Mouse (Mus musculus): ENCODE data around the gene Atf6b. TPM values are rescaled to one million over a fixed set of nuclear protein-coding genes. Genes with fewer than 3 reads are reported as not detected.

Atf6b gene
- total and polyA plus RNA-seq, 3 experiments = 15.3 to 25.3 (median 18.4) TPM

GRCm38 (mm10) chr17:34623161-34623560, 23.8 kb upstream of the Atf6b start:
- WGBS = 78% methylated on average over 9 of the region's 9 CpGs
- Histone ChIP-seq H3K27ac (no peak overlapping the region), H3K36me3 (ENCODE audit: control insufficient read depth, insufficient read depth, low read length) (no peaks in the 10 kb centered on the region), H3K9ac (ENCODE audit: low read depth, low read length) (no peak overlapping the region), H3K4me1 (ENCODE audit: control insufficient read depth, insufficient read depth, low read length) (no peaks in the 10 kb centered on the region; the same call in 1 of the 2 replicates), H3K27me3 (ENCODE audit: control insufficient read depth, insufficient read depth, low read length) (no peaks in the 10 kb centered on the region), H3K79me2 (replicated peaks; ENCODE audit: control insufficient read depth, insufficient read depth, low read length) (no peaks in the 10 kb centered on the region), H3K4me3 (no peak overlapping the region)
- no peak for DNase-seq
- TF ChIP-seq EP300 (IDR thresholded peaks at IDR 0.05; ENCODE audit: insufficient read depth, low read depth, low read length) (no peak), CTCF (IDR thresholded peaks at IDR 0.05) (peak; percentile 39)
- intact Hi-C loops (cut with DNase I) = no loop called here

DNA sequence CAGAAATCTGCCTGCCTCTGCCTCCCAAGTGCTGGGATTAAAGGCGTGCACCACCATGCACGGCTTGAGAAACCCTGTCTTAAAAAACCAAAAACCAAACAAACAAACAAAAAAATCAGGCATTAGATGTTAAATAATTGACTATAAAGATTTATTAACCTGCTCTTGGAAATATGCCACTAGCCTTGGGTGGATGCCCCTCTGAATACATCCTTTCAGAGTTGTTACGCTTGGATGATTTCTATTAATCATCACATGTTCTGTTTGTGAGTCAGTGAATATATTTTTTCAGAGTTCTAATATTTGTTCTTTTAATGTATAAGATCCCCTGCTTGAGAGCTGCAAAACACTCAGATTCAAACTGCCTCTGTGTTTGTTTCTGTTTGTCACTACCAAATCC, 22.0 kb upstream of the Atf6b start:
- Histone ChIP-seq H3K4me3 (no peak overlapping the region), H3K9ac (ENCODE audit: low read depth, low read length) (no peak overlapping the region), H3K27me3 (ENCODE audit: control insufficient read depth, insufficient read depth, low read length) (no peaks in the 10 kb centered on the region), H3K27ac (no peak overlapping the region), H3K4me1 (ENCODE audit: control insufficient read depth, insufficient read depth, low read length) (peaks cover 2% of the 10 kb centered on the region), H3K79me2 (replicated peaks; ENCODE audit: control insufficient read depth, insufficient read depth, low read length) (no peaks in the 10 kb centered on the region), H3K36me3 (ENCODE audit: control insufficient read depth, insufficient read depth, low read length) (no peaks in the 10 kb centered on the region)
- no peak for DNase-seq
- WGBS = 93% methylated on average over 3 of the region's 3 CpGs
- intact Hi-C loops (cut with DNase I) = no loop called here
- TF ChIP-seq EP300 (IDR thresholded peaks at IDR 0.05; ENCODE audit: insufficient read depth, low read depth, low read length) (no peak), POLR2A (IDR thresholded peaks at IDR 0.05; ENCODE audit: insufficient read depth, low read depth, low read length) (no peak), CTCF (IDR thresholded peaks at IDR 0.05) (no peak)

DNA sequence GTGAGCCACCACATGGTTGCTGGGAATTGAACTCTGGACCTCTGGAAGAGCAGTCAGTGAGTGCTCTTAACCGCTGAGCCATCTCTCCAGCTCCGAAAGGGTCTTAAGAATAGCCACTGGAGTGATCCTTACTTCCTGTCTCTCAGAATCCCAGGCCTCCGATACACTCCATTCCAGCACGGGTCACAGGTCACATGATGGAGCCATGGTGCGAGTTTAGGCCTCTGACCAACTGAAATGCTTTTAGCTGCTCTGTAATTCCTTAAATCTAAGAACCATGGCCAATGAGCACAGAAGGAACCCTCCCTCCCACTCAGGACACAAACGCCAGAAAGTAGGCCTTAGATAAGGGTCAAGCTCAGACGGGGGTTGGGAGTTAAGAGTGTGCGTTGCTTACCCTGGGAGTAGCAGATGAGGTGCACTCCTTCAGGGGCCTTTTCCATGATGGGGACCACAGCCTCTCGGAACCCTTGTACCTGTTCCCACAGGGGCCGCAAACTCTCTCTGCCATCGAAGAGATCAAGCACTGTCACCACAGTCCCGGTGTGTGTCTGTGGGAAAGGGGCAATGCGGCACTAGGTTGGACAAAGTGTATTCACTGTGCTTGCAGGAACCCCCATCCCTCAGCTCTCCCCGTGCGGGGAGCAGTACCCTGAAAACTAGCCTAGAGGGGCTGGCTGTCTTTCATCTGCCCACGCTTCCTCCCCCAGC, 20.7 kb upstream of the Atf6b start:
- intact Hi-C loops (cut with DNase I) = loop anchor here (2.0 kb wide), 2 partner anchors 19 to 61 kb away; partner anchors contain the start of gene Notch4
- 50% methylated on average over 16 of the region's 16 CpGs for WGBS
- peak overlapping the region; percentile 73 for H3K4me3 ChIP-seq

GRCm38 (mm10) chr17:34626773-34627092, 20.2 kb upstream of the Atf6b start:
- peak in 1 of 2 experiments; percentile 45 for DNase-seq
- intact Hi-C loops (cut with DNase I) = loop anchor here (2.0 kb wide), 2 partner anchors 20 to 62 kb away; partner anchors contain the start of gene Notch4

More for the DNA sequence above, 20.7 kb upstream of the Atf6b start:
- no peak for TF ChIP-seq POLR2A (IDR thresholded peaks at IDR 0.05; ENCODE audit: insufficient read depth, low read depth, low read length)
- peak overlapping the region; percentile 95 for H3K27ac ChIP-seq
- peaks cover 4% of the 10 kb centered on the region for H3K4me1 ChIP-seq (ENCODE audit: control insufficient read depth, insufficient read depth, low read length)
- H3K36me3 ChIP-seq (ENCODE audit: control insufficient read depth, insufficient read depth, low read length) = no peaks in the 10 kb centered on the region
- DNase-seq = no peak
- no peaks in the 10 kb centered on the region for H3K27me3 ChIP-seq (ENCODE audit: control insufficient read depth, insufficient read depth, low read length)
- H3K9ac ChIP-seq (ENCODE audit: low read depth, low read length) = peak overlapping the region; percentile 74
- H3K79me2 ChIP-seq (replicated peaks; ENCODE audit: control insufficient read depth, insufficient read depth, low read length) = no peaks in the 10 kb centered on the region

DNA sequence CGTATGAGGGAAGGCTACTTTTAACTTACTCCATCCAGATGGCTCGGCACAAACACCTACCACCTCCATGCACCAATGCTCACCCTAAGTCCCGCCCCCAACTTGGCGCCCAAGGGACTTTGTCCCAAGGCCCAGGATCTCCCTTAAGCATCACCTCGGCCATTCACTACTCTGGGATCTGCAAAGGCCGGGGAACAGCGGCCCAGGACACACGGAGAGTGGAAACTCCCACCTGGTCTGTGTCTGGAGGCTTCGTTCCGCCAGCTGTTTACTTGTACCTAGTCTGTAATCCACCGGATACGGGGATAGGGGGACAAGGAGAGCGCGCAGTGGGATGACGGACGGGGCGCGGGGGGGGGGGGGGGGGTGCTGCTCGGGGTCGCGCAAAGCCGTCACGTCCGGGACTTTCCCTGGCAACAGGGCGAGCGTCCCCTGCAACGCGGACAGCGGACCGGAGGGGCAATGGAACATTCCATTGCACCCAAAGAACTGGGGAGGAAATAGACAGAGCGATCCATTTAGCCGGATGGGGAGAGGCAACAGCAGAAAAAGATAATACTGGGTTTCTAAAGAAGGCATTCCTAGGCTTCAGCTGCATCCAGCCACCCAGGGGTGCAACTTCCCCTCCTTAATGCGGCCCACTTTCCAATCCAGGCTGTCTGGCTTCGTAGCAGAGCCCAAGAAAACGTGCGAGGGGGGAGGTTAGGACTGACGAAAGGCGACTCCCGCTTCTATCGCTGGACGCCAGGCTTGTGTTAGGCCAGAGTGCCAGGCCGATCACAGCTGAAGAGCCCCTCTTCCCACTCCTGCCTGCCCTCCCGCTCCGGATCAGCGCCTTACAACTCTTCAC, 19.6 kb upstream of the Atf6b start:
- no peaks in the 10 kb centered on the region for H3K27me3 ChIP-seq (ENCODE audit: control insufficient read depth, insufficient read depth, low read length)
- H3K4me3 ChIP-seq = peak overlapping the region; percentile 73
- WGBS = under 1% methylated on average over 41 of the region's 45 CpGs
- TF ChIP-seq CTCF (IDR thresholded peaks at IDR 0.05) (no peak), POLR2A (IDR thresholded peaks at IDR 0.05; ENCODE audit: insufficient read depth, low read depth, low read length) (peak; percentile 67; the same call in 1 of the 2 replicates)
- H3K27ac ChIP-seq = peak overlapping the region; percentile 95
- intact Hi-C loops (cut with DNase I) = loop anchor here (2.0 kb wide), 2 partner anchors 21 to 63 kb away; partner anchors contain the start of gene Notch4
- peaks cover 5% of the 10 kb centered on the region for H3K4me1 ChIP-seq (ENCODE audit: control insufficient read depth, insufficient read depth, low read length)
- H3K79me2 ChIP-seq (replicated peaks; ENCODE audit: control insufficient read depth, insufficient read depth, low read length) = no peaks in the 10 kb centered on the region
- peak; percentile 89 to 91 for DNase-seq
- no peaks in the 10 kb centered on the region for H3K36me3 ChIP-seq (ENCODE audit: control insufficient read depth, insufficient read depth, low read length)
- peak overlapping the region; percentile 88 for H3K9ac ChIP-seq (ENCODE audit: low read depth, low read length)

More at GRCm38 (mm10) chr17:34626773-34627092, 20.2 kb upstream of the Atf6b start:
- Histone ChIP-seq H3K79me2 (replicated peaks; ENCODE audit: control insufficient read depth, insufficient read depth, low read length) (no peaks in the 10 kb centered on the region), H3K4me3 (peak overlapping the region; percentile 73), H3K9ac (ENCODE audit: low read depth, low read length) (peak overlapping the region; percentile 74), H3K36me3 (ENCODE audit: control insufficient read depth, insufficient read depth, low read length) (no peaks in the 10 kb centered on the region), H3K27me3 (ENCODE audit: control insufficient read depth, insufficient read depth, low read length) (no peaks in the 10 kb centered on the region), H3K27ac (peak overlapping the region; percentile 95), H3K4me1 (ENCODE audit: control insufficient read depth, insufficient read depth, low read length) (peaks cover 5% of the 10 kb centered on the region)
- TF ChIP-seq EP300 (IDR thresholded peaks at IDR 0.05; ENCODE audit: insufficient read depth, low read depth, low read length) (no peak), CTCF (IDR thresholded peaks at IDR 0.05) (peak; percentile 63)
- 2% methylated on average over 18 of the region's 18 CpGs for whole genome bisulfite sequencing

All from heart, adult 2 months (tissue).